Mouse (Mus musculus) CH12.LX (cell line): ENCODE data around the gene Tnfrsf4. TPM values are rescaled to one million over a fixed set of nuclear protein-coding genes. Genes with fewer than 3 reads are reported as not detected.

Experiments
- DNase-seq: peaks from one replicate; pipeline ENCODE4 v3.0.0-alpha.2; 2013; ENCODE audit errors: extremely low read depth
- H3K27ac ChIP-seq: 2 replicates; pipeline ENCODE4 v1.5.1; 2012; ENCODE audit warnings: low read depth, mild to moderate bottlenecking, control low read depth, moderate library complexity; ENCODE audit not compliant: insufficient read depth
- H3K27me3 ChIP-seq: replicated peaks from 2 replicates; pipeline ENCODE3; 2012; ENCODE audit warnings: inconsistent platforms
- H3K36me3 ChIP-seq, 2 experiments: replicated peaks in 1 of 2; 2 replicates each; pipeline versions ENCODE3 to v1.6.1; 2012; ENCODE audit warnings: inconsistent platforms in 1 of 2, low read length in 1 of 2, mild to moderate bottlenecking in 1 of 2, mixed read lengths in 1 of 2, moderate library complexity in 1 of 2; ENCODE audit not compliant: control insufficient read depth in 1 of 2, insufficient read depth in 1 of 2
- H3K4me1 ChIP-seq, 2 experiments: 2 replicates each; pipeline ENCODE4 v1.6.1; 2012; ENCODE audit warnings: inconsistent platforms in 1 of 2, moderate library complexity in 1 of 2; ENCODE audit not compliant: insufficient read depth in 2 of 2, control insufficient read depth in 1 of 2
- H3K4me2 ChIP-seq: 2 replicates; pipeline ENCODE4 v1.6.1; 2012; ENCODE audit warnings: low read depth, mild to moderate bottlenecking, control low read depth; ENCODE audit not compliant: poor library complexity, insufficient read depth, severe bottlenecking
- H3K4me3 ChIP-seq, 3 experiments: fragments of 150-350 bp in 1 of 3; sonication (generic) in 1 of 3; replicated peaks in 1 of 3; 2 replicates each; pipeline versions ENCODE3 to v1.5.1; 2011 to 2012; ENCODE audit warnings: low read depth in 2 of 3, low read length in 2 of 3, mild to moderate bottlenecking in 2 of 3, moderate library complexity in 2 of 3, control low read depth in 1 of 3, improper control_type of control experiment in 1 of 3, inconsistent platforms in 1 of 3, mixed read lengths in 1 of 3; ENCODE audit not compliant: poor library complexity in 1 of 3
- H3K79me2 ChIP-seq: replicated peaks from 2 replicates; pipeline ENCODE4 v1.6.1; 2012; ENCODE audit warnings: mild to moderate bottlenecking, moderate library complexity; ENCODE audit not compliant: control insufficient read depth, poor library complexity, insufficient read depth, severe bottlenecking; ENCODE audit errors: extremely low read depth
- H3K9ac ChIP-seq: 2 replicates; pipeline ENCODE4 v1.6.1; 2012; ENCODE audit warnings: low read depth, mild to moderate bottlenecking, control low read depth, moderate library complexity; ENCODE audit not compliant: insufficient read depth
- H3K9me3 ChIP-seq: replicated peaks from 2 replicates; pipeline ENCODE3; 2012; ENCODE audit warnings: low read length, inconsistent platforms, mixed read lengths
- CHD1 ChIP-seq: IDR thresholded peaks from 2 replicates; pipeline ENCODE4 v1.6.1; 2012; ENCODE audit warnings: low read depth, low read length, improper control_type of control experiment, inconsistent platforms
- CTCF ChIP-seq, 2 experiments: IDR thresholded peaks in 1 of 2; conservative IDR thresholded peaks in 1 of 2; 2 replicates each; pipeline ENCODE4 v1.5.1; 2011 to 2012; ENCODE audit warnings: low read depth in 2 of 2, low read length in 2 of 2, improper control_type of control experiment in 1 of 2, inconsistent platforms in 1 of 2, mild to moderate bottlenecking in 1 of 2, moderate library complexity in 1 of 2
- E2F4 ChIP-seq: IDR thresholded peaks from 2 replicates; pipeline ENCODE4 v1.6.1; 2011; ENCODE audit warnings: low read depth, low read length, improper control_type of control experiment; ENCODE audit not compliant: insufficient replicate concordance
- ELF1 ChIP-seq: IDR thresholded peaks from 2 replicates; pipeline ENCODE4 v1.6.1; 2014; ENCODE audit warnings: low read depth, mild to moderate bottlenecking, inconsistent platforms, low read length, improper control_type of control experiment
- EP300 ChIP-seq: IDR thresholded peaks from 2 replicates; pipeline ENCODE4 v1.6.1; 2011; ENCODE audit warnings: low read length, improper control_type of control experiment
- HCFC1 ChIP-seq: IDR thresholded peaks from 2 replicates; pipeline ENCODE4 v1.6.1; 2012; ENCODE audit warnings: low read depth, mild to moderate bottlenecking, inconsistent platforms, low read length, improper control_type of control experiment
- JUND ChIP-seq: conservative IDR thresholded peaks from 2 replicates; pipeline ENCODE4 v1.6.1; 2011; ENCODE audit warnings: low read depth, low read length, improper control_type of control experiment
- KAT2A ChIP-seq: IDR thresholded peaks from 2 replicates; pipeline ENCODE4 v1.6.1; 2012; ENCODE audit warnings: low read length, improper control_type of control experiment, inconsistent platforms; ENCODE audit not compliant: insufficient replicate concordance
- MAX ChIP-seq: IDR thresholded peaks from 2 replicates; pipeline ENCODE4 v1.6.1; 2011; ENCODE audit warnings: low read length, improper control_type of control experiment
- MAZ ChIP-seq: IDR thresholded peaks from 2 replicates; pipeline ENCODE4 v1.6.1; 2012; ENCODE audit warnings: low read depth, mild to moderate bottlenecking, inconsistent platforms, low read length, improper control_type of control experiment, moderate library complexity
- MYC ChIP-seq: IDR thresholded peaks from 2 replicates; pipeline ENCODE4 v1.6.1; 2011; ENCODE audit warnings: low read depth, mild to moderate bottlenecking, improper control_type of control experiment, low read length
- NELFE ChIP-seq: IDR thresholded peaks from 2 replicates; pipeline ENCODE4 v1.6.1; 2011; ENCODE audit warnings: low read depth, low read length, improper control_type of control experiment
- NRF1 ChIP-seq: IDR thresholded peaks from 2 replicates; pipeline ENCODE4 v1.6.1; 2014; ENCODE audit warnings: low read depth, mild to moderate bottlenecking, inconsistent platforms, low read length, improper control_type of control experiment, moderate library complexity
- PAX5 ChIP-seq: IDR thresholded peaks from 2 replicates; pipeline ENCODE4 v1.6.1; 2012; ENCODE audit warnings: low read length, inconsistent platforms, mixed read lengths
- POLR2AphosphoS2 ChIP-seq: IDR thresholded peaks from 2 replicates; pipeline ENCODE4 v1.6.1; 2011; ENCODE audit warnings: low read depth, low read length, improper control_type of control experiment
- RAD21 ChIP-seq: IDR thresholded peaks from 2 replicates; pipeline ENCODE4 v1.6.1; 2011; ENCODE audit warnings: low read depth, mild to moderate bottlenecking, low read length, improper control_type of control experiment, moderate library complexity
- SMC3 ChIP-seq: IDR thresholded peaks from 2 replicates; pipeline ENCODE4 v1.6.1; 2011; ENCODE audit warnings: low read depth, low read length, improper control_type of control experiment
- TBP ChIP-seq: conservative IDR thresholded peaks from 2 replicates; pipeline ENCODE4 v1.6.1; 2011; ENCODE audit warnings: low read depth, low read length, improper control_type of control experiment
- TCF12 ChIP-seq: IDR thresholded peaks from 2 replicates; pipeline ENCODE4 v1.6.1; 2014; ENCODE audit warnings: low read depth, mild to moderate bottlenecking, inconsistent platforms, low read length, improper control_type of control experiment
- UBTF ChIP-seq: IDR thresholded peaks from 2 replicates; pipeline ENCODE4 v1.6.1; 2012; ENCODE audit warnings: low read depth, mild to moderate bottlenecking, inconsistent platforms, low read length, improper control_type of control experiment, moderate library complexity
- USF1 ChIP-seq: IDR thresholded peaks from 2 replicates; pipeline ENCODE4 v1.6.1; 2014; ENCODE audit warnings: low read depth, mild to moderate bottlenecking, inconsistent platforms, low read length, improper control_type of control experiment
- dilution Hi-C: fragments of 300-500 bp; cut with MboI; formaldehyde crosslinking; loops from 2 replicates; pipeline ENCODE4 v1.14.3; 2020; ENCODE audit warnings: low sequenced_read_pairs; ENCODE audit not compliant: extremely low pct_unique_long_range_greater_than_20kb, extremely low pct_ligation_motif_present
- in situ Hi-C: fragments of 300-500 bp; cut with MboI; formaldehyde crosslinking; loops from 3 replicates; pipeline ENCODE4 v1.14.3; 2019; ENCODE audit warnings: low sequenced_read_pairs, low pct_ligation_motif_present, low pct_unique_long_range_greater_than_20kb, mixed read lengths
- polyA plus RNA-seq: library from polyadenylated mRNA; unstranded; fragments of >175 nt; gene quantifications from 2 replicates; pipeline ENCODE4 v1.2.1, GENCODE M21; 2012; ENCODE audit warnings: low read depth; ENCODE audit not compliant: insufficient read length
- total RNA-seq, 2 experiments: library from RNA; depleted of rRNA; stranded (reverse); fragments of 300-350 nt in 1 of 2; fragments of >200 nt in 1 of 2; gene quantifications; 2 replicates each; pipeline ENCODE4 v1.2.3; 2012 to 2014

Gene Tnfrsf4
- total and polyA plus RNA-seq, 3 experiments = 28.2 to 86.1 (median 81.1) TPM

DNA sequence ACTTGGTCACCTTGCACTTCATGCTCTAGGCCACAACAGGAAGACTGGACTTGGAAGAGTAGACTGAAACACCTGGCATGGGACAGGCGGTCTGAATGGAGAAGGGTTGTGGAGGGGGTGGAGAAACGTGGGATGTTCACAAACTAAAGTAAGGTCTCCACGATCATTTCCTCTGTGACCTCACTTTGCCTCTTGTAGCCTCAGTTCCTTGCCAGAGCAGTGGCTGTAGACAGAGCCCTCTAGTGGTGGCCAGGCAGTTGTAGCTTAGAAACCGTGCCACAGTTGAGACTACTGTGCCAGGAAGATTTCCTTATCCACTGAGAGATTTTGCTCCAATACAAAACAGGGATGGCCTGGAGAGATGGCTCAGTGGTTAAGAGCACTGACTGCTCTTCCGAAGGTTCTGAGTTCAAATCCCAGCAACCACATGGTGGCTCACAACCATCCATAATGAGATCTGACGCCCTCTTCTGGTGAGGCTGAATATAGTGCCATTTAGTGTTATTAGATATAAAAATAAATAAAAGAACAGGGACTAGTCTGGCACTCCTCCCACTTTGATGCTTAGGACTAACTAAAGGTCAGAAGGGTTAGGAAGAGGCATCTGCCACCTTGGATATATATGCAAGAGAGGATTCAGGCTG lies 20.0 kb downstream of the Tnfrsf4 start:
- Histone ChIP-seq H3K9ac (peak overlapping the region; percentile 52; the same call in 1 of the 2 replicates), H3K9me3 (no peaks in the 10 kb centered on the region), H3K36me3 (peaks cover 9 to 20% of the 10 kb centered on the region in 2 experiments), H3K27me3 (no peaks in the 10 kb centered on the region), H3K27ac (peak overlapping the region; percentile 99), H3K79me2 (no peaks in the 10 kb centered on the region), H3K4me3 (no peak overlapping the region), H3K4me1 (peaks cover 23 to 37% of the 10 kb centered on the region in 2 experiments), H3K4me2 (0 out of 2 replicates have a peak overlapping the region, but pooled peaks have one; percentile 48)
- dilution Hi-C loops (no loop called here), in situ Hi-C loops (loop anchor here (5.0 kb wide), 2 partner anchors 51 to 59 kb away; no protein-coding TSS in a partner anchor)
- peak; percentile 85 for DNase-seq
- peak; percentile 83 to 84 for TF ChIP-seq CTCF (conservative IDR thresholded peaks at IDR 0.05 in 1 of 2, IDR thresholded peaks at IDR 0.05 in 1 of 2; ENCODE audit: low read depth in 2 of 2, low read length in 2 of 2)
- TF ChIP-seq NELFE = peak; percentile 46; the same call in 1 of the 2 replicates
- TF ChIP-seq TCF12 = no peak
- TF ChIP-seq PAX5 = no peak
- no peak for TF ChIP-seq MAZ
- TF ChIP-seq KAT2A = no peak
- TF ChIP-seq NRF1 = peak; percentile 37; the same call in 1 of the 2 replicates
- no peak for TF ChIP-seq E2F4
- TF ChIP-seq EP300 = 0 out of 2 replicates have a peak, but pooled peaks have one; percentile 7
- TF ChIP-seq MYC = peak; percentile 65
- TF ChIP-seq HCFC1 = peak; percentile 42; the same call in 1 of the 2 replicates
- peak; percentile 80 for TF ChIP-seq SMC3
- TF ChIP-seq MAX = 0 out of 2 replicates have a peak, but pooled peaks have one; percentile 58
- TF ChIP-seq JUND = no peak
- no peak for TF ChIP-seq TBP
- TF ChIP-seq UBTF = no peak
- TF ChIP-seq RAD21 = peak; percentile 62
- no peak for TF ChIP-seq ELF1
- no peak for TF ChIP-seq POLR2AphosphoS2

- no peak for DNase-seq
- Histone ChIP-seq H3K79me2 (no peaks in the 10 kb centered on the region), H3K4me2 (no peak overlapping the region), H3K4me1 (peaks cover 23 to 36% of the 10 kb centered on the region in 2 experiments), H3K4me3 (no peak overlapping the region), H3K9ac (no peak overlapping the region), H3K9me3 (no peaks in the 10 kb centered on the region), H3K36me3 (peaks cover 7 to 13% of the 10 kb centered on the region in 2 experiments), H3K27me3 (no peaks in the 10 kb centered on the region), H3K27ac (no peak overlapping the region)
- TF ChIP-seq PAX5 (no peak), UBTF (no peak), EP300 (no peak), USF1 (no peak), TBP (no peak), CHD1 (no peak), NELFE (no peak), NRF1 (no peak), SMC3 (no peak), CTCF (conservative IDR thresholded peaks at IDR 0.05 in 1 of 2, IDR thresholded peaks at IDR 0.05 in 1 of 2; ENCODE audit: low read depth in 2 of 2, low read length in 2 of 2) (no peak)
- in situ Hi-C loops (loop anchor here (5.0 kb wide), 2 partner anchors 52 to 58 kb away; no protein-coding TSS in a partner anchor), dilution Hi-C loops (no loop called here)
Observed at GRCm38 (mm10) chr4:156034301-156034700, 20.7 kb downstream of the Tnfrsf4 start.
